Mouse (Mus musculus): Measurements from ENCODE around the gene Slc39a5.

- no peak for TF ChIP-seq POLR2A (IDR thresholded peaks at IDR 0.05; ENCODE audit: low read depth, low read length)
- no peak for TF ChIP-seq CTCF (IDR thresholded peaks at IDR 0.05; ENCODE audit: borderline replicate concordance, insufficient read depth, low read length)
Observed at GRCm38 (mm10) chr10:128390366-128390765, 10.7 kb downstream of the Slc39a5 start.

All from embryonic fibroblast, embryonic 13.5 days (primary cell).